Mouse (Mus musculus): Measurements from ENCODE around the gene Nf2. TPM values are rescaled to one million over a fixed set of nuclear protein-coding genes. Genes with fewer than 3 reads are reported as not detected.

The Nf2 gene
- polyA plus RNA-seq, 1 experiment from 2014 or later = 31.9 TPM

DNA sequence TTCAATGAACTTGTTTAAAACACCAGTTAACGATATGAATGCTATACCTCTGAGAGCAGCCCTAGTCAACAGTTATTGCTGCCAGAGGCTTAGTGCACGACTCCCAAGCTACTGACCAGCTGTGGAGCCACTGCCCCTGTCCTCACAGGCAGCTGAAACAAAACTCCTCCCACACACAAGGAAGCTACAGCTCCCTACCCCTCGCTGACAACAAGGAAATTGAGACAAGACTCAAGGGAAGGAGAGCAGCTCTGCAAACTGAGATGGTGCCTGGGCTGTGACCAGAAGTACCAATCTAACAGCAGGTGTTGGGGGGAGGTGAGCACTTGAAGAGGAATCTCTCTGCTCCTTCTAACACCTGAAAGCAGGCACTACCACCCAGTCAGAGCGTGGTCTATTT, 48.7 kb downstream of the Nf2 start:
- no peak for ATAC-seq (ENCODE audit: insufficient number of reproducible peaks, insufficient read depth, low FRiP score, low read depth)
- Histone ChIP-seq H3K4me3 (ENCODE audit: low read depth, low read length) (no peak overlapping the region), H3K4me2 (replicated peaks; ENCODE audit: low read depth, low read length) (no peak overlapping the region), H3K27me3 (ENCODE audit: control insufficient read depth, insufficient read depth, low read length) (no peaks in the 10 kb centered on the region), H3K4me1 (ENCODE audit: control insufficient read depth, insufficient read depth, low read length) (no peaks in the 10 kb centered on the region), H3K27ac (ENCODE audit: low read length) (no peak overlapping the region), H3K9ac (replicated peaks; ENCODE audit: low read depth, low read length) (no peak overlapping the region), H3K9me3 (ENCODE audit: control insufficient read depth, low read depth, low read length) (no peaks in the 10 kb centered on the region), H3K36me3 (ENCODE audit: control insufficient read depth, insufficient read depth, low read length) (peaks cover 12% of the 10 kb centered on the region; the same call in 1 of the 2 replicates)
- WGBS = 59% methylated on average over 4 of the region's 4 CpGs

DNA sequence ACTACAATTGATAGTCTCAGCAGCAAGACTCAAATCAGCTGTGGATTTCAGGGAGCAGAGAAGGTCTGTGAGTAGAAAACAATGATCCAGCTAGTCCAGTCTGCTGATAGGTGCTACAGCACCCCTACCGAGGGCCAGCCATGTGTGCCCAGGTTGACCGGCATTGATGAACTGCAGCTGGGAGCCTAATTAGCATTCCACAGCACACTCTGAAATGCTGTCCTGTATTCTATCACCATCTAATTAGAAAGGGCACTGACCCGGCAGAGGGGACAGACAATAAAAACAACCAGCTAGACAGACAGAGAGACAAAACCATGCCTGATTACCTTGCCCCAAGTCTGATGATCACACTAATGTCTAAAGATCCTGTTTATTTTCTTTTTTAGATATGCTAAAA, 56.3 kb downstream of the Nf2 start:
- no peak for ATAC-seq (ENCODE audit: insufficient number of reproducible peaks, insufficient read depth, low FRiP score, low read depth)
- 37% methylated on average over 3 of the region's 3 CpGs for WGBS
- H3K27me3 ChIP-seq (ENCODE audit: control insufficient read depth, insufficient read depth, low read length) = no peaks in the 10 kb centered on the region

DNA sequence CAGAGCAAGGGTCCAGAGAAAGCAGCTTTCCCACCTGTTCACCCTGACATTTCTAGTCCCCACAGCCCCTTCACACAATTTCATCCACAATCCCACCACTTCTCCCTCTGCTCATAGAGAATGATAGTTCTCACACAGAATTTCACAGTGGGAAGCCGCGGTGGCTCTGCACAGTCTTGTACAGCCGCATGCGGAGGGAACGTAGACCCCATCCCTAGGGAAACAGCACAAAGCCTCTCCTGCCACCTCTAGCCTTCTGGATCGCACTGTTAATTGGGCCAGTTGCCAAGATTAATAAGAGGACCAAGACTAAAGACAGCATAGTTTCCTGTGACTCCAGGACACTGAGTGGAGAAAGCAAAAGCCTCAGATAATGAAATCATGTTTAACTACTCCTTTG, 57.8 kb downstream of the Nf2 start:
- Histone ChIP-seq H3K4me1 (ENCODE audit: control insufficient read depth, insufficient read depth, low read length) (no peaks in the 10 kb centered on the region), H3K27me3 (ENCODE audit: control insufficient read depth, insufficient read depth, low read length) (no peaks in the 10 kb centered on the region), H3K4me3 (ENCODE audit: low read depth, low read length) (no peak overlapping the region), H3K4me2 (replicated peaks; ENCODE audit: low read depth, low read length) (no peak overlapping the region), H3K27ac (ENCODE audit: low read length) (no peak overlapping the region), H3K9ac (replicated peaks; ENCODE audit: low read depth, low read length) (no peak overlapping the region), H3K9me3 (ENCODE audit: control insufficient read depth, low read depth, low read length) (no peaks in the 10 kb centered on the region), H3K36me3 (ENCODE audit: control insufficient read depth, insufficient read depth, low read length) (peaks cover 42% of the 10 kb centered on the region)
- no peak for ATAC-seq (ENCODE audit: insufficient number of reproducible peaks, insufficient read depth, low FRiP score, low read depth)
- WGBS = 88% methylated on average over 6 of the region's 6 CpGs

More for the DNA sequence above, 56.3 kb downstream of the Nf2 start:
- Histone ChIP-seq H3K36me3 (ENCODE audit: control insufficient read depth, insufficient read depth, low read length) (peaks cover 30% of the 10 kb centered on the region), H3K4me3 (ENCODE audit: low read depth, low read length) (no peak overlapping the region), H3K27ac (ENCODE audit: low read length) (no peak overlapping the region), H3K9me3 (ENCODE audit: control insufficient read depth, low read depth, low read length) (no peaks in the 10 kb centered on the region), H3K9ac (replicated peaks; ENCODE audit: low read depth, low read length) (no peak overlapping the region), H3K4me2 (replicated peaks; ENCODE audit: low read depth, low read length) (no peak overlapping the region), H3K4me1 (ENCODE audit: control insufficient read depth, insufficient read depth, low read length) (no peaks in the 10 kb centered on the region)

DNA sequence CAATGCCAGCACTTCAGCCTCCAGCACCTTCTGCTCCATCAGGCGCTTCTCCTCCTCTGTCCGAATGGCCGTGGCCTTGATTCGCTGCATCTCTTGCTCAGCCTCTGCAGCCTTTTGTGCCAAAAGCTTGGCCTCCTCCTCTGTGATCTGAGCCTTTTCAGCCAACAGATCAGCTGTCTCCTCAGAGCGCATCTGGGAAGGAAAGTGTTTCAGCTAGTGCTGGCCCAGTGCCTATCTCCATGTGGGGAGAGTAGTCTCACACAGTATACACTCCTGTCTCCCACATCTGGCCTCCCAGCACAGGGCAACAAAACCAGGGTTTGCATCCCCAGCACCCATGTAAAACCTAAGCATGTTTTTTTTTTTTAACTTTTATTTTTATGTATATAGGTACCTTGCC, 59.6 kb downstream of the Nf2 start:
- Histone ChIP-seq H3K27ac (ENCODE audit: low read length) (no peak overlapping the region), H3K27me3 (ENCODE audit: control insufficient read depth, insufficient read depth, low read length) (no peaks in the 10 kb centered on the region), H3K4me1 (ENCODE audit: control insufficient read depth, insufficient read depth, low read length) (no peaks in the 10 kb centered on the region), H3K4me2 (replicated peaks; ENCODE audit: low read depth, low read length) (no peak overlapping the region), H3K9ac (replicated peaks; ENCODE audit: low read depth, low read length) (no peak overlapping the region), H3K4me3 (ENCODE audit: low read depth, low read length) (no peak overlapping the region), H3K9me3 (ENCODE audit: control insufficient read depth, low read depth, low read length) (no peaks in the 10 kb centered on the region), H3K36me3 (ENCODE audit: control insufficient read depth, insufficient read depth, low read length) (peaks cover 47% of the 10 kb centered on the region)
- no peak for ATAC-seq (ENCODE audit: insufficient number of reproducible peaks, insufficient read depth, low FRiP score, low read depth)
- WGBS = 94% methylated on average over 5 of the region's 5 CpGs

DNA sequence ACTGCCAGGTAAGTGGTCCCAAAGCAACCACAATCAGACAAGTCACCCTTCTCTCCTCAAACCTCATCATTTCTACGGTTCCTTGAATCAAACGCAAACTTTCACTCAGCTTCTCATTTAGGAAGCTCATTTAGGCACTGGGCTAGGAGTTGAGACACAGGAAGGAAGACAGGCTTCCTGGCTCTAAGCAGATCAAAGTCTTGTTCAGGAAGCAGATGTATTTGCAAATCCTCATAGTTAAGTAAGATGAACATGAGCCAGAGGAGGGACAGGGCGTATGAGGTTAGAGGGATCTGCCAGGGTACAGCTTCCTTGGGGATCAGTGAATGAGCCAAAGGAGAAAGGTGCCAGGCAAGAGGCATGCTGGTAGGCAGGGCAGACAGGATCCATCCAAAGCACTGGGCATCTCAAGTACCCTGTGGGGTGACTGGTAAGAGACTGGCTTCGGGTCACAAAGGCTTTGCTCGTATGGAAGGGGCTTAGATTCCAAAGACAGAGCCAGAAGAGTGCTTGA, 64.7 kb downstream of the Nf2 start:
- no peaks in the 10 kb centered on the region for H3K9me3 ChIP-seq (ENCODE audit: control insufficient read depth, low read depth, low read length)
- no peaks in the 10 kb centered on the region for H3K27me3 ChIP-seq (ENCODE audit: control insufficient read depth, insufficient read depth, low read length)
- peaks cover 47% of the 10 kb centered on the region for H3K36me3 ChIP-seq (ENCODE audit: control insufficient read depth, insufficient read depth, low read length)
- H3K4me2 ChIP-seq (replicated peaks; ENCODE audit: low read depth, low read length) = no peak overlapping the region
- no peaks in the 10 kb centered on the region for H3K4me1 ChIP-seq (ENCODE audit: control insufficient read depth, insufficient read depth, low read length)
- ATAC-seq (ENCODE audit: insufficient number of reproducible peaks, insufficient read depth, low FRiP score, low read depth) = no peak
- no peak overlapping the region for H3K4me3 ChIP-seq (ENCODE audit: low read depth, low read length)
- no peak overlapping the region for H3K27ac ChIP-seq (ENCODE audit: low read length)
- WGBS = 83% methylated on average over 5 of the region's 5 CpGs
- H3K9ac ChIP-seq (replicated peaks; ENCODE audit: low read depth, low read length) = no peak overlapping the region

DNA sequence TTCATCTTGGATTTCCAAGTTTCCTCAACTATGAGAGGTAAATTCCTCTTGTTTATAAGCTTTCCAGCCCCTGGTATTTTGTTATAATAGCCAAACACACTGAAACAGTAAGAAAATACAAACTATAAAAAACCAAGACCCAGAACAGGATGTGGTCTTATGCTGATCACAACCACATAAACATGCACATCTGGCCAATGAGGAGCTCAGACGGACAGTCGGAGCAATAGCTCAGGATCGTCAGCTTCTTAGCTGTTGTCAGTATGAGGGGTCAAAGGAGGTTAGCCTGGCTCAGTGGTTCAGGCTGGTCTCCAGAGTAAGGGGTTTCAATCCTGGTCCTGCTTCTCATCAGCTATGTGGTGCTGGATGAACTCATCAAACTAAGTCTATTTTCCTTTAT, 66.2 kb downstream of the Nf2 start:
- ATAC-seq (ENCODE audit: insufficient number of reproducible peaks, insufficient read depth, low FRiP score, low read depth) = no peak
- no peaks in the 10 kb centered on the region for H3K27me3 ChIP-seq (ENCODE audit: control insufficient read depth, insufficient read depth, low read length)
- 83% methylated on average over 3 of the region's 3 CpGs for WGBS
- H3K27ac ChIP-seq (ENCODE audit: low read length) = no peak overlapping the region
- H3K9ac ChIP-seq (replicated peaks; ENCODE audit: low read depth, low read length) = no peak overlapping the region
- no peak overlapping the region for H3K4me2 ChIP-seq (replicated peaks; ENCODE audit: low read depth, low read length)
- no peaks in the 10 kb centered on the region for H3K9me3 ChIP-seq (ENCODE audit: control insufficient read depth, low read depth, low read length)
- H3K4me1 ChIP-seq (ENCODE audit: control insufficient read depth, insufficient read depth, low read length) = no peaks in the 10 kb centered on the region
- no peak overlapping the region for H3K4me3 ChIP-seq (ENCODE audit: low read depth, low read length)
- peaks cover 41% of the 10 kb centered on the region for H3K36me3 ChIP-seq (ENCODE audit: control insufficient read depth, insufficient read depth, low read length)

DNA sequence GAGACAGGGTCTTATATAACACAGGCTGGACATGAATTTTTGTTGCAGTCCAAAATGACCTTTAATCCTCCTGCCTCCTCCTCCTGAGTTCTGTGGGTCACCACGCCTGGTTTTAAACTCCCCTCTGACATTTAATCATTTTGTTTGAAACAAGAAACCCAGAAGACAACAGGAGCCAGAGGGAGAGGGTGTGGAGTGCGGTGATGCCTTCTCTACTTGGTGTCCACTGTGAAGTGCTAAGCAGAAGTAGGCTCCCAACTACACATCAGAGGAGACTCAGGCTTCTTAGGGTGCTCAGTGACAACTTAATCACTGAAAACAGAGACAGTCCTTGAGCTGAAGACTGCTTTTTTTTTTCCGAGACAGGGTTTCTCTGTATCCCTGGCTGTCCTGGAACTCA, 68.4 kb downstream of the Nf2 start:
- no peak overlapping the region for H3K4me3 ChIP-seq (ENCODE audit: low read depth, low read length)
- no peak for ATAC-seq (ENCODE audit: insufficient number of reproducible peaks, insufficient read depth, low FRiP score, low read depth)
- no peak overlapping the region for H3K4me2 ChIP-seq (replicated peaks; ENCODE audit: low read depth, low read length)
- no peaks in the 10 kb centered on the region for H3K27me3 ChIP-seq (ENCODE audit: control insufficient read depth, insufficient read depth, low read length)
- WGBS = 72% methylated on average over 3 of the region's 3 CpGs
- H3K9ac ChIP-seq (replicated peaks; ENCODE audit: low read depth, low read length) = no peak overlapping the region
- peaks cover 25% of the 10 kb centered on the region for H3K36me3 ChIP-seq (ENCODE audit: control insufficient read depth, insufficient read depth, low read length)
- no peak overlapping the region for H3K27ac ChIP-seq (ENCODE audit: low read length)
- no peaks in the 10 kb centered on the region for H3K4me1 ChIP-seq (ENCODE audit: control insufficient read depth, insufficient read depth, low read length)
- H3K9me3 ChIP-seq (ENCODE audit: control insufficient read depth, low read depth, low read length) = no peaks in the 10 kb centered on the region

DNA sequence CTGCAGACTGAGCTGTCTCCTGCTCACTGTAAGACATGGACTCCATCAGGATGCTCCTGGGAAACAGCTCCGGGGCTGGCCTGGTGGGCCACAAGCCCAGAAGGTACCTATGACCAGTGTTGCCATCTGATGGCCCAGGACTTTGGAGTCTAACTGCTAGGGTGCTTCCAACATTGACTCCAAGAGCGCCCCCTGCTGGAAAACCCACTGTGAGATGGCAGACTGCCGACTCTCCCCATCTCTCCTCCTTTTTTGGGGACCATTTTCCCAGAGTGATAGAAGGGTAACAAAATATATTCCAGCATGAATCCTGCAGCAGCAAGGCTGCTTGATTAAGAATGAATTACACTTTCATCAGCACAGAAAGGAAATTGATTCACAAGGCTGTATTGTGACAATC, 76.4 kb downstream of the Nf2 start:
- peaks cover 6% of the 10 kb centered on the region; the same call in 1 of the 2 replicates for H3K36me3 ChIP-seq (ENCODE audit: control insufficient read depth, insufficient read depth, low read length)
- 40% methylated on average over 3 of the region's 3 CpGs for WGBS
- H3K27ac ChIP-seq (ENCODE audit: low read length) = no peak overlapping the region
- H3K27me3 ChIP-seq (ENCODE audit: control insufficient read depth, insufficient read depth, low read length) = no peaks in the 10 kb centered on the region
- no peak overlapping the region for H3K4me3 ChIP-seq (ENCODE audit: low read depth, low read length)
- no peaks in the 10 kb centered on the region for H3K9me3 ChIP-seq (ENCODE audit: control insufficient read depth, low read depth, low read length)
- no peaks in the 10 kb centered on the region for H3K4me1 ChIP-seq (ENCODE audit: control insufficient read depth, insufficient read depth, low read length)
- ATAC-seq (ENCODE audit: insufficient number of reproducible peaks, insufficient read depth, low FRiP score, low read depth) = no peak
- no peak overlapping the region for H3K9ac ChIP-seq (replicated peaks; ENCODE audit: low read depth, low read length)
- no peak overlapping the region for H3K4me2 ChIP-seq (replicated peaks; ENCODE audit: low read depth, low read length)

DNA sequence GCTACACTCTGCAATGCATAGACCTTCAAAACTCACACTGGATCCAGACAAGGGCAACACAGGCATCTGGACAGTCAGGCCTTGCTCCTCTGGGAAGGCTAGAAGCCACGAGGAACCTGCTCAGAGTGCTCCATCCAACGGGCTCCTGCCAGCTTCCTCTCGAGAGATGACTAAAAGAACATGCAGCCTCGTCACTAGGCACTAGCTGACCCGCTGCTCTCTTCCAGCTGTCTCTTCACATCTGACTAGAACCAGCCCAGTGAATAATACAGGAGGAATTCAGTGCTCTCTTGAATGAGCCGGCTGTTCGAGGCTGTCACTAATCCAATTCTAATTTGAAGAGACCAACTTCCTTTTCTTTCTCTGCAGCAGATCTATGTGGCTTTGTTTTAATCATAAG, 77.6 kb downstream of the Nf2 start:
- 67% methylated on average over 7 of the region's 7 CpGs for WGBS
- Histone ChIP-seq H3K9ac (replicated peaks; ENCODE audit: low read depth, low read length) (no peak overlapping the region), H3K9me3 (ENCODE audit: control insufficient read depth, low read depth, low read length) (no peaks in the 10 kb centered on the region), H3K27ac (ENCODE audit: low read length) (no peak overlapping the region), H3K4me3 (ENCODE audit: low read depth, low read length) (no peak overlapping the region), H3K4me1 (ENCODE audit: control insufficient read depth, insufficient read depth, low read length) (no peaks in the 10 kb centered on the region), H3K27me3 (ENCODE audit: control insufficient read depth, insufficient read depth, low read length) (no peaks in the 10 kb centered on the region), H3K36me3 (ENCODE audit: control insufficient read depth, insufficient read depth, low read length) (peaks cover 6% of the 10 kb centered on the region; the same call in 1 of the 2 replicates), H3K4me2 (replicated peaks; ENCODE audit: low read depth, low read length) (no peak overlapping the region)
- ATAC-seq (ENCODE audit: insufficient number of reproducible peaks, insufficient read depth, low FRiP score, low read depth) = no peak

Data from stomach, embryonic 14.5 days (tissue).